Mouse (Mus musculus) left cerebral cortex, adult 11 months (tissue): Measurements from ENCODE around the gene Olfr1129.
"Not testable (repeated sequence)": the region's sequence is repeated elsewhere in the genome, so short reads cannot be mapped to it uniquely, and the experiment has no call there.

Source experiments
- DNase-seq: peaks from one replicate; pipeline ENCODE4 v3.0.0; 2022; ENCODE audit warnings: low spot score

Gene Olfr1129

GRCm38 (mm10) chr2:87573602-87574001, at the start of gene Olfr1129:
Olfr1129 (plus strand) TSS chr2:87573902.
- DNase-seq = not testable (repeated sequence)

- not testable (repeated sequence) for DNase-seq
These were observed 47.6 kb upstream of the Olfr1129 start for GRCm38 (mm10) chr2:87525899-87526616.

- no peak for DNase-seq
These were observed 42.2 kb upstream of the Olfr1129 start, which contains the start of gene Olfr153 for GRCm38 (mm10) chr2:87531496-87531895. Olfr153 (plus strand) TSS chr2:87531796.

GRCm38 (mm10) chr2:87534826-87535225, 38.9 kb upstream of the Olfr1129 start:
- DNase-seq = no peak

GRCm38 (mm10) chr2:87545442-87545841, 28.3 kb upstream of the Olfr1129 start, which contains the start of gene Olfr1128:
Olfr1128 (minus strand) TSS chr2:87545542.
- no peak for DNase-seq

GRCm38 (mm10) chr2:87605912-87606311, 32.2 kb downstream of the Olfr1129 start, which contains the start of gene Olfr1130:
Olfr1130 (plus strand) TSS chr2:87606212.
- not testable (repeated sequence) for DNase-seq

GRCm38 (mm10) chr2:87626804-87627203, 53.1 kb downstream of the Olfr1129 start, which contains the start of gene Olfr1131:
Olfr1131 (plus strand) TSS chr2:87627104.
- no peak for DNase-seq
